Mouse (Mus musculus) heart, postnatal 10 days (tissue): ENCODE data around the gene Scrt2. TPM values are rescaled to one million over a fixed set of nuclear protein-coding genes. Genes with fewer than 3 reads are reported as not detected.

Source experiments
- DNase-seq, 2 experiments: peaks; one replicate each; pipeline ENCODE4 v3.0.0; 2021
- intact Hi-C: fragments of 180-260 bp; cut with DNase I; formaldehyde crosslinking; loops from one replicate; pipeline ENCODE4 v1.15.1; 2025
- total RNA-seq, 2 experiments: library from RNA; stranded (reverse); gene quantifications; 2 replicates each; pipeline ENCODE4 v1.2.3; 2021

Scrt2 gene
- total RNA-seq, 2 experiments from 2014 or later = not detected

DNA sequence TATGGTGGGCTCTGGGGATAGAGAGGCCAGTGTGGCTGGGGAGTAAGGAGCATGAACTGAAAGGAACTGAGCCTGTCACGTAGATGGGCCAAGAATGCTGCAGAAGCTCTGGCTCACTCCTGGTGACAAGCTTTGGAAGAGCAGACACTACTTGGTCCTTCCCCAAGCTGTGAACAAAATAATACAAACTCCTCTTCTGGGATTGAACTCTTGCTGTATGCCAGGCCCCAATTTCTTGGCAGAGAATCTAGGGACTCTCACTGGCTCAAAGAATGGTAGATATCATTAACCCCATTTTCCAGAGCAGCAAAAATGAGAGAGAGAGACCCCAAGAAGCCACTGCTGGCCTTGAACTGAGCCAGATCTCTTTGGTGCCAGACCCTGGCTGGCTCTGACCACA lies 60.2 kb downstream of the Scrt2 start:
- intact Hi-C loops = loop anchor here (2.0 kb wide), 1 partner anchor 29 kb away; no protein-coding TSS in a partner anchor
- peak in 1 of 2 experiments; percentile 22 for DNase-seq

DNA sequence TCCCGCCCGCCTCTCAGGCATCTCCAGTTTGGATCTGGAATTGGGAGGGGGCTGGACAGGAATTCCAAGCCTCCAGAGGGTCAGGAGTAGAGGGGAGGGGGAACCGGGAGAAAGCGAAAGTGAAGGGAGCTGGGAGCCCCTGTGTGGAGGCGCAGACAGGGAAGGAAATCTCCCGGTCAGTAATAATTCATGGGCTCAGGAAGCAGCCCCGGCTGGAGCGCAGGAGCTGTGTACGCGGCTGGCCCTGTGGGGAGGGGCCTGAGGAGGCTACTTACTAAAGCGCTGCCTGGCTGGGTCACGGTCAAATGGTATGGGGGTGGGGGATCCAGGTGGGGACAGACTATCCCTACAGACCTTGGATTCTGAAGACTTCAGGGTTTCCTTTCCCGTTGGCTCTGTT lies 60.7 kb downstream of the Scrt2 start:
- peak; percentile 46 to 54 for DNase-seq
- intact Hi-C loops = loop anchor here (2.0 kb wide), 1 partner anchor 47 kb away; no protein-coding TSS in a partner anchor

DNA sequence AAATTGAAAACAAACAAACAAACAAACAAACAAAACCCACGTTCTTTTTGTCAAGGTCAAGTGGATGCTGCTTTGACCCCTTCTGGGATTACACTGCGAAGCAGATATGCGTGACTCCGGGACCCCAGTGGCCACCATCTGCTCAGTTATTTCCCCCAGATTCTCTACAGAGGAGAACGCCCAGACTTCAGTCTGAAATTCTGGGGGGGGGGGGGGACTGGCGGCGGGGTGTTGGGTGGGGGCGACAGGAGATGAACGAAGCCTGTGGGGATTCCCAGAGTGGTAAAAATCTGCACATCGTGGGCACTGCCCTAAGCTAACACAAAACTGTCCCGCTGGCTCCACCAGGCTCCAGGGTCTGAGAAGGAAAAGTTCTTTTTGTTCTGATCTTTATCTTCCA lies 61.2 kb downstream of the Scrt2 start:
- DNase-seq = no peak
- intact Hi-C loops = loop anchor here (2.0 kb wide), 1 partner anchor 46 kb away; no protein-coding TSS in a partner anchor

DNA sequence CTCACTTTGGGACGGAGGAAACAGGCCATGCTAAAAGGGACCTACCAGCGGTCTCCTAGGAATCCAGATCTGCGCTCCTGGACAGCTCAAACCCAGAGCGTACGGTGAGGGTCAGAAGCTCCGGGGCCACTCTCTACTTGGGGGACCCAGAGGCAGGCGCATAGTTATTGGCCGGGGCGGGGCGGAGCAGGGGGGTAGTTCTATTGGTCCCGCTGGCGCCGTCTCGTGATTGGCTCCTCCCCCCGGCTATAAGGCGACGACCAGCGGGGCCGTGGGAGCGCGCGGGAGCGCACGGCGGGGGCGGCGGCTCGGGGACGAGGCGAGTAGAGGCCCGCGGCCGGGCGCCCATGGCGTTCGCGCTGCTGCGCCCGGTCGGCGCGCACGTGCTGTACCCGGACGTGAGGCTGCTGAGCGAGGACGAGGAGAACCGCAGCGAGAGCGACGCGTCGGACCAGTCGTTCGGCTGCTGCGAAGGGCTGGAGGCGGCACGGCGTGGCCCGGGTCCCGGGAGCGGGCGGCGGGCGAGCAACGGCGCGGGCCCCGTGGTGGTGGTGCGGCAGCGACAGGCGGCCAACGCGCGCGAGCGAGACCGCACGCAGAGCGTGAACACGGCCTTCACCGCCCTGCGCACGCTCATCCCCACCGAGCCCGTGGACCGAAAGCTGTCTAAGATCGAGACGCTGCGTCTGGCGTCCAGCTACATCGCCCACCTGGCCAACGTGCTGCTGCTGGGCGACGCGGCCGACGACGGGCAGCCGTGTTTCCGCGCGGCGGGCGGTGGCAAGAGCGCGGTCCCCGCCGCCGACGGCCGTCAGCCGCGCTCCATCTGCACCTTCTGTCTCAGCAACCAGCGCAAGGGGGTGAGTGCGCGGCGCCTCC lies 62.2 kb downstream of the Scrt2 start, which contains the start of gene Tcf15:
Gene Tcf15, plus strand, starts transcription at position 283 of the 879 bp plus-strand sequence.
- intact Hi-C loops = loop anchor here (2.0 kb wide), 1 partner anchor 45 kb away; no protein-coding TSS in a partner anchor
- DNase-seq = peak; percentile 77 to 78

DNA sequence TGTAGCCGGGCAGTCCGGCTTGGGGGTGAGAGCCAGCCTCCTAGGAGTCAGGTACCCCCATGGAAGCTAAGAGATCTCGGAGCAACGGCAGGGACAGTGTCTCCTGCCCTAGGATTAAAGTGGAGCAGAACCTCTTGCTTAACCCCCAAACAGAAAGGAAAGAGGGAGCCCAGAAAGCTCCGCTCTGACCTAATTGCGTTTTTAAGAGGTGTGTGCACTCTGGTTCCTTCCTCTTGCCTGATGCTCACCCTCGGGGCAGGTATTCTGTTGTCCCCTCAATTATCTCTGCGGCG lies 62.8 kb downstream of the Scrt2 start:
- intact Hi-C loops = no loop called here
- no peak for DNase-seq

DNA sequence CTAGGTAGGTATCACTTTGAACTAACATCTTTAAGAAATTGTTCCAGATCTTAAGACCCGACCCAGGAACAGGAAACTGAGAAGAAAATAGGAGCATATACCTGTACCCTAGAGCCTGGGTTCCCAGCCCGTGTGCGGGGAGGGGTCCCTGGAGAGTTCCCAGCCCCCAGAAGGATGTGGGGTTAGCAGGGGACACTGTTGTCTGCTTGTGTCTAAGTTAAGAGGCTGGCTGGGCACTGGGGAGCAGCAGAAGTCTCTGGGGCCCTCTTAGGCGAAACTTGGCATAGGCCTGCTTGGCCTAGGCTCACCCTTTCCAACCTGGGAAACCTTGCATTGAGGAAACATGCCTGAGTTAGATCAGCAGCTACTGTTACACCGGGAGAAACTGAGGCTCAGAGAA lies 63.2 kb downstream of the Scrt2 start:
- intact Hi-C loops = no loop called here
- DNase-seq = no peak

Other genes starting within 250 kb of the Scrt2 start
- gene Rspo4, start 238.6 kb upstream of the Scrt2 start, total RNA-seq = not detected
- gene Angpt4, start 170.3 kb upstream of the Scrt2 start, total RNA-seq = under 1 TPM; 0.10 to 0.22 TPM
- 1 to 10 TPM; 5.7 to 7.3 TPM for gene Fam110a, start 101.3 kb upstream of the Scrt2 start, total RNA-seq
- 1 to 10 TPM; 2.1 to 2.6 TPM for gene Slc52a3, start 85.0 kb upstream of the Scrt2 start, total RNA-seq
- gene Srxn1, start 24.0 kb downstream of the Scrt2 start, total RNA-seq = 10 to 100 TPM; 11.3 to 12.1 TPM
- 10 to 100 TPM; 44.1 to 53.6 TPM for gene Tcf15, start 62.0 kb downstream of the Scrt2 start, total RNA-seq
- gene Csnk2a1, start 145.3 kb downstream of the Scrt2 start, total RNA-seq = 100 to 1,000 TPM; 106 to 107 TPM
- gene Tbc1d20, start 212.3 kb downstream of the Scrt2 start, total RNA-seq = 10 to 100 TPM; 61.4 to 71.4 TPM